Mouse (Mus musculus) liver, embryonic 14.5 days (tissue): ENCODE measurements around the gene Idh1.

Source experiments
- CTCF ChIP-seq: IDR thresholded peaks from 2 replicates; pipeline ENCODE4 v1.5.1; 2016; ENCODE audit warnings: antibody characterized with exemption, low read depth, control low read depth
- EP300 ChIP-seq: IDR thresholded peaks from 2 replicates; pipeline ENCODE4 v1.6.1; 2016; ENCODE audit warnings: antibody characterized with exemption, low read depth

DNA sequence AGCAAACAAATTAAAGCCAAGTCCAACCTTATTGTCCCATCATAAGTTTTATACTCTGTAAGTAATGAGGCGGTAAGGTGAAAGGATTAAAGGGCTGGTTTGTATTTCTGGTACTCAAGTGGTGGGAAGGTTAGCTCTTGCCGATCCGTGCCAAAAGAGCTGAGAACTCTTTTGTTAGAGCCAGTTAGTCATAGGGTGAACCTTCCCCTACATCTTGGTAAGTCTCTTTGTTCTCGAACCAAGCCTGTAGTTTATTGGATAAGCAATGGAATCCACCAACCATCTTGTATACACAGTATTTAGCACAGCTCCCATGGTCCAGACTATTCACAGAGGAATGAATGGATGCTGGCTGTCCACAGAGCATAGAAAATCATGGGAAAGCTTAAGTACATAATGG lies 14.7 kb downstream of the Idh1 start:
- TF ChIP-seq EP300 (no peak), CTCF (no peak)
